Mouse (Mus musculus) C2C12 (cell line): Measurements from ENCODE around the gene Fgf15.

ENCODE experiments used
- CEBPB ChIP-seq: IDR thresholded peaks from one replicate; pipeline ENCODE4 v1.6.1; 2011; ENCODE audit warnings: low read depth, mild to moderate bottlenecking, control low read depth, moderate library complexity
- CTCF ChIP-seq: IDR thresholded peaks from one replicate; pipeline ENCODE4 v1.5.1; 2011; ENCODE audit not compliant: control insufficient read depth, insufficient read depth, insufficient read length
- FOSL1 ChIP-seq: IDR thresholded peaks from one replicate; pipeline ENCODE4 v1.8.0; 2011; ENCODE audit warnings: mild to moderate bottlenecking, low read length; ENCODE audit not compliant: poor library complexity, insufficient read depth, severe bottlenecking
- MAX ChIP-seq: IDR thresholded peaks from one replicate; pipeline ENCODE4 v1.6.1; 2011; ENCODE audit warnings: mild to moderate bottlenecking, control low read depth
- MYOG ChIP-seq: IDR thresholded peaks from one replicate; pipeline ENCODE4 v1.6.1; 2011; ENCODE audit not compliant: control insufficient read depth, insufficient read length; ENCODE audit errors: extremely low read depth

GRCm38 (mm10) chr7:144896294-144897218 is at the start of gene Fgf15:
- no peak for TF ChIP-seq FOSL1
- no peak for TF ChIP-seq MYOG
- no peak for TF ChIP-seq CTCF
- TF ChIP-seq MAX: no peak
- no peak for TF ChIP-seq CEBPB
